Mouse (Mus musculus) lung, postnatal 0 days (tissue): ENCODE results near the gene Sbno1.

Experiments used
- CTCF ChIP-seq: IDR thresholded peaks from 2 replicates; pipeline ENCODE4 v1.5.1; 2016; ENCODE audit warnings: antibody characterized with exemption, mild to moderate bottlenecking
- EP300 ChIP-seq: IDR thresholded peaks from 2 replicates; pipeline ENCODE4 v1.6.1; 2016; ENCODE audit warnings: antibody characterized with exemption, mild to moderate bottlenecking, control low read depth

- TF ChIP-seq EP300, result no peak
- TF ChIP-seq CTCF, result no peak
These were observed 26.9 kb upstream of the Sbno1 start for GRCm38 (mm10) chr5:124452494-124453228.
